Mouse (Mus musculus): ENCODE measurements around the gene A130010J15Rik. TPM values are rescaled to one million over a fixed set of nuclear protein-coding genes. Genes with fewer than 3 reads are reported as not detected.

The A130010J15Rik gene
- total RNA-seq, 1 experiment from 2014 or later, result 17.6 TPM

GRCm38 (mm10) chr1:193191675-193192283 is 23.9 kb downstream of the A130010J15Rik start:
- ATAC-seq (replicated peaks in 1 of 2; ENCODE audit: insufficient read depth in 1 of 2, low FRiP score in 2 of 2, low TSS enrichment in 1 of 2, low read depth in 1 of 2, poor library complexity in 2 of 2, severe bottlenecking in 2 of 2), result peak; percentile 89 to 93

GRCm38 (mm10) chr1:193194416-193195140 is 26.7 kb downstream of the A130010J15Rik start:
- ATAC-seq (replicated peaks in 1 of 2; ENCODE audit: insufficient read depth in 1 of 2, low FRiP score in 2 of 2, low TSS enrichment in 1 of 2, low read depth in 1 of 2, poor library complexity in 2 of 2, severe bottlenecking in 2 of 2), result no peak

- no peak for ATAC-seq (replicated peaks in 1 of 2; ENCODE audit: insufficient read depth in 1 of 2, low FRiP score in 2 of 2, low TSS enrichment in 1 of 2, low read depth in 1 of 2, poor library complexity in 2 of 2, severe bottlenecking in 2 of 2)
Observed at GRCm38 (mm10) chr1:193195169-193195810, 27.4 kb downstream of the A130010J15Rik start.

GRCm38 (mm10) chr1:193197494-193198205 is 29.8 kb downstream of the A130010J15Rik start:
- no peak for ATAC-seq (replicated peaks in 1 of 2; ENCODE audit: insufficient read depth in 1 of 2, low FRiP score in 2 of 2, low TSS enrichment in 1 of 2, low read depth in 1 of 2, poor library complexity in 2 of 2, severe bottlenecking in 2 of 2)

- 0 out of 4 replicates have a peak, but pooled peaks of 1 of the 2 experiments have one; percentile 3 for ATAC-seq (replicated peaks in 1 of 2; ENCODE audit: insufficient read depth in 1 of 2, low FRiP score in 2 of 2, low TSS enrichment in 1 of 2, low read depth in 1 of 2, poor library complexity in 2 of 2, severe bottlenecking in 2 of 2)
Observed at GRCm38 (mm10) chr1:193198312-193198711, 30.5 kb downstream of the A130010J15Rik start.

- ATAC-seq (replicated peaks in 1 of 2; ENCODE audit: insufficient read depth in 1 of 2, low FRiP score in 2 of 2, low TSS enrichment in 1 of 2, low read depth in 1 of 2, poor library complexity in 2 of 2, severe bottlenecking in 2 of 2), result peak; percentile 18 to 47; a peak in 3 of 4 replicates
Observed at GRCm38 (mm10) chr1:193200640-193201382, 33.0 kb downstream of the A130010J15Rik start.

- ATAC-seq (replicated peaks in 1 of 2; ENCODE audit: insufficient read depth in 1 of 2, low FRiP score in 2 of 2, low TSS enrichment in 1 of 2, low read depth in 1 of 2, poor library complexity in 2 of 2, severe bottlenecking in 2 of 2), result peak; percentile 95 to 96
Observed at GRCm38 (mm10) chr1:193201383-193201778, 33.5 kb downstream of the A130010J15Rik start, which contains the start of gene Traf3ip3. Gene Traf3ip3 (minus strand): TSS chr1:193201703.

- no peak for ATAC-seq (replicated peaks in 1 of 2; ENCODE audit: insufficient read depth in 1 of 2, low FRiP score in 2 of 2, low TSS enrichment in 1 of 2, low read depth in 1 of 2, poor library complexity in 2 of 2, severe bottlenecking in 2 of 2)
Observed at GRCm38 (mm10) chr1:193203821-193204220, 36.0 kb downstream of the A130010J15Rik start.

GRCm38 (mm10) chr1:193205431-193205830 is 37.6 kb downstream of the A130010J15Rik start:
- ATAC-seq (replicated peaks in 1 of 2; ENCODE audit: insufficient read depth in 1 of 2, low FRiP score in 2 of 2, low TSS enrichment in 1 of 2, low read depth in 1 of 2, poor library complexity in 2 of 2, severe bottlenecking in 2 of 2), result no peak

GRCm38 (mm10) chr1:193207503-193207902 is 39.7 kb downstream of the A130010J15Rik start, which contains the start of gene Lamb3:
Gene Lamb3 (plus strand): TSS chr1:193207699.
- ATAC-seq (replicated peaks in 1 of 2; ENCODE audit: insufficient read depth in 1 of 2, low FRiP score in 2 of 2, low TSS enrichment in 1 of 2, low read depth in 1 of 2, poor library complexity in 2 of 2, severe bottlenecking in 2 of 2), result no peak

GRCm38 (mm10) chr1:193208178-193208577 is 40.3 kb downstream of the A130010J15Rik start:
- peak; percentile 94 to 97 for ATAC-seq (replicated peaks in 1 of 2; ENCODE audit: insufficient read depth in 1 of 2, low FRiP score in 2 of 2, low TSS enrichment in 1 of 2, low read depth in 1 of 2, poor library complexity in 2 of 2, severe bottlenecking in 2 of 2)

- no peak for ATAC-seq (replicated peaks in 1 of 2; ENCODE audit: insufficient read depth in 1 of 2, low FRiP score in 2 of 2, low TSS enrichment in 1 of 2, low read depth in 1 of 2, poor library complexity in 2 of 2, severe bottlenecking in 2 of 2)
Observed at GRCm38 (mm10) chr1:193211371-193211770, 43.5 kb downstream of the A130010J15Rik start.

- ATAC-seq (replicated peaks in 1 of 2; ENCODE audit: insufficient read depth in 1 of 2, low FRiP score in 2 of 2, low TSS enrichment in 1 of 2, low read depth in 1 of 2, poor library complexity in 2 of 2, severe bottlenecking in 2 of 2), result no peak
Observed at GRCm38 (mm10) chr1:193214053-193214452, 46.2 kb downstream of the A130010J15Rik start.

- no peak for ATAC-seq (replicated peaks in 1 of 2; ENCODE audit: insufficient read depth in 1 of 2, low FRiP score in 2 of 2, low TSS enrichment in 1 of 2, low read depth in 1 of 2, poor library complexity in 2 of 2, severe bottlenecking in 2 of 2)
Observed at GRCm38 (mm10) chr1:193216000-193216399, 48.2 kb downstream of the A130010J15Rik start.

GRCm38 (mm10) chr1:193220408-193220807 is 52.6 kb downstream of the A130010J15Rik start:
- ATAC-seq (replicated peaks in 1 of 2; ENCODE audit: insufficient read depth in 1 of 2, low FRiP score in 2 of 2, low TSS enrichment in 1 of 2, low read depth in 1 of 2, poor library complexity in 2 of 2, severe bottlenecking in 2 of 2), result no peak

GRCm38 (mm10) chr1:193225531-193225930 is 57.7 kb downstream of the A130010J15Rik start:
- ATAC-seq (replicated peaks in 1 of 2; ENCODE audit: insufficient read depth in 1 of 2, low FRiP score in 2 of 2, low TSS enrichment in 1 of 2, low read depth in 1 of 2, poor library complexity in 2 of 2, severe bottlenecking in 2 of 2), result no peak

- ATAC-seq (replicated peaks in 1 of 2; ENCODE audit: insufficient read depth in 1 of 2, low FRiP score in 2 of 2, low TSS enrichment in 1 of 2, low read depth in 1 of 2, poor library complexity in 2 of 2, severe bottlenecking in 2 of 2), result no peak
Observed at GRCm38 (mm10) chr1:193226114-193226513, 58.3 kb downstream of the A130010J15Rik start.
